Mouse (Mus musculus): ENCODE measurements around the gene Tnfrsf1a.

Gene Tnfrsf1a

GRCm38 (mm10) chr6:125377582-125378451, 28.7 kb downstream of the Tnfrsf1a start:
- Histone ChIP-seq H3K27me3 (ENCODE audit: control insufficient read depth, insufficient read depth, low read length, poor library complexity, severe bottlenecking) (peaks cover 2% of the 10 kb centered on the region; the same call in 1 of the 2 replicates), H3K36me3 (ENCODE audit: control insufficient read depth, insufficient read depth, low read length, poor library complexity, severe bottlenecking) (no peaks in the 10 kb centered on the region)
- no peak for DNase-seq (ENCODE audit: low read depth, low spot score)

- DNase-seq (ENCODE audit: low read depth, low spot score) = no peak
- H3K36me3 ChIP-seq (ENCODE audit: control insufficient read depth, insufficient read depth, low read length, poor library complexity, severe bottlenecking) = no peaks in the 10 kb centered on the region
Measured at GRCm38 (mm10) chr6:125378621-125379020, 29.5 kb downstream of the Tnfrsf1a start.

GRCm38 (mm10) chr6:125379781-125380180, 30.6 kb downstream of the Tnfrsf1a start:
- peaks cover 2% of the 10 kb centered on the region; the same call in 1 of the 2 replicates for H3K27me3 ChIP-seq (ENCODE audit: control insufficient read depth, insufficient read depth, low read length, poor library complexity, severe bottlenecking)
- no peak for DNase-seq (ENCODE audit: low read depth, low spot score)
- H3K36me3 ChIP-seq (ENCODE audit: control insufficient read depth, insufficient read depth, low read length, poor library complexity, severe bottlenecking) = no peaks in the 10 kb centered on the region

More at GRCm38 (mm10) chr6:125378621-125379020, 29.5 kb downstream of the Tnfrsf1a start:
- H3K27me3 ChIP-seq (ENCODE audit: control insufficient read depth, insufficient read depth, low read length, poor library complexity, severe bottlenecking) = peaks cover 2% of the 10 kb centered on the region; the same call in 1 of the 2 replicates

- Histone ChIP-seq H3K27me3 (ENCODE audit: control insufficient read depth, insufficient read depth, low read length, poor library complexity, severe bottlenecking) (peaks cover 2% of the 10 kb centered on the region; the same call in 1 of the 2 replicates), H3K36me3 (ENCODE audit: control insufficient read depth, insufficient read depth, low read length, poor library complexity, severe bottlenecking) (no peaks in the 10 kb centered on the region)
- no peak for DNase-seq (ENCODE audit: low read depth, low spot score)
Measured at GRCm38 (mm10) chr6:125380372-125381360, 31.5 kb downstream of the Tnfrsf1a start, which contains the start of gene Plekhg6. Gene Plekhg6 (minus strand): TSS chr6:125380793.

GRCm38 (mm10) chr6:125382024-125382423, 32.9 kb downstream of the Tnfrsf1a start:
- no peak for DNase-seq (ENCODE audit: low read depth, low spot score)
- H3K36me3 ChIP-seq (ENCODE audit: control insufficient read depth, insufficient read depth, low read length, poor library complexity, severe bottlenecking) = no peaks in the 10 kb centered on the region
- H3K27me3 ChIP-seq (ENCODE audit: control insufficient read depth, insufficient read depth, low read length, poor library complexity, severe bottlenecking) = peaks cover 2% of the 10 kb centered on the region; the same call in 1 of the 2 replicates

- peak; percentile 15 for DNase-seq (ENCODE audit: low read depth, low spot score)
- H3K36me3 ChIP-seq (ENCODE audit: control insufficient read depth, insufficient read depth, low read length, poor library complexity, severe bottlenecking) = no peaks in the 10 kb centered on the region
- no peaks in the 10 kb centered on the region; the same call in 1 of the 2 replicates for H3K27me3 ChIP-seq (ENCODE audit: control insufficient read depth, insufficient read depth, low read length, poor library complexity, severe bottlenecking)
Measured at GRCm38 (mm10) chr6:125385066-125385974, 36.2 kb downstream of the Tnfrsf1a start.

- no peaks in the 10 kb centered on the region for H3K36me3 ChIP-seq (ENCODE audit: control insufficient read depth, insufficient read depth, low read length, poor library complexity, severe bottlenecking)
- DNase-seq (ENCODE audit: low read depth, low spot score) = no peak
- no peaks in the 10 kb centered on the region; the same call in 1 of the 2 replicates for H3K27me3 ChIP-seq (ENCODE audit: control insufficient read depth, insufficient read depth, low read length, poor library complexity, severe bottlenecking)
Measured at GRCm38 (mm10) chr6:125386080-125386479, 36.9 kb downstream of the Tnfrsf1a start.

GRCm38 (mm10) chr6:125389853-125390252, 40.7 kb downstream of the Tnfrsf1a start:
- DNase-seq (ENCODE audit: low read depth, low spot score) = no peak
- no peaks in the 10 kb centered on the region for H3K36me3 ChIP-seq (ENCODE audit: control insufficient read depth, insufficient read depth, low read length, poor library complexity, severe bottlenecking)

GRCm38 (mm10) chr6:125405461-125406382, 56.6 kb downstream of the Tnfrsf1a start:
- DNase-seq (ENCODE audit: low read depth, low spot score) = no peak
- Histone ChIP-seq H3K36me3 (ENCODE audit: control insufficient read depth, insufficient read depth, low read length, poor library complexity, severe bottlenecking) (no peaks in the 10 kb centered on the region), H3K27me3 (ENCODE audit: control insufficient read depth, insufficient read depth, low read length, poor library complexity, severe bottlenecking) (no peaks in the 10 kb centered on the region)

More at GRCm38 (mm10) chr6:125389853-125390252, 40.7 kb downstream of the Tnfrsf1a start:
- no peaks in the 10 kb centered on the region; the same call in 1 of the 2 replicates for H3K27me3 ChIP-seq (ENCODE audit: control insufficient read depth, insufficient read depth, low read length, poor library complexity, severe bottlenecking)

GRCm38 (mm10) chr6:125407224-125407623, 58.1 kb downstream of the Tnfrsf1a start:
- DNase-seq (ENCODE audit: low read depth, low spot score) = no peak
- H3K27me3 ChIP-seq (ENCODE audit: control insufficient read depth, insufficient read depth, low read length, poor library complexity, severe bottlenecking) = no peaks in the 10 kb centered on the region
- H3K36me3 ChIP-seq (ENCODE audit: control insufficient read depth, insufficient read depth, low read length, poor library complexity, severe bottlenecking) = no peaks in the 10 kb centered on the region

GRCm38 (mm10) chr6:125407657-125408056, 58.5 kb downstream of the Tnfrsf1a start:
- Histone ChIP-seq H3K27me3 (ENCODE audit: control insufficient read depth, insufficient read depth, low read length, poor library complexity, severe bottlenecking) (no peaks in the 10 kb centered on the region), H3K36me3 (ENCODE audit: control insufficient read depth, insufficient read depth, low read length, poor library complexity, severe bottlenecking) (no peaks in the 10 kb centered on the region)
- DNase-seq (ENCODE audit: low read depth, low spot score) = no peak

GRCm38 (mm10) chr6:125410551-125410950, 61.4 kb downstream of the Tnfrsf1a start:
- Histone ChIP-seq H3K36me3 (ENCODE audit: control insufficient read depth, insufficient read depth, low read length, poor library complexity, severe bottlenecking) (no peaks in the 10 kb centered on the region), H3K27me3 (ENCODE audit: control insufficient read depth, insufficient read depth, low read length, poor library complexity, severe bottlenecking) (no peaks in the 10 kb centered on the region)
- no peak for DNase-seq (ENCODE audit: low read depth, low spot score)

GRCm38 (mm10) chr6:125410995-125411547, 61.9 kb downstream of the Tnfrsf1a start:
- DNase-seq (ENCODE audit: low read depth, low spot score) = no peak
- Histone ChIP-seq H3K27me3 (ENCODE audit: control insufficient read depth, insufficient read depth, low read length, poor library complexity, severe bottlenecking) (no peaks in the 10 kb centered on the region), H3K36me3 (ENCODE audit: control insufficient read depth, insufficient read depth, low read length, poor library complexity, severe bottlenecking) (no peaks in the 10 kb centered on the region)

Data from splenic B cell, adult 2 months (primary cell).